Mouse (Mus musculus) lung, adult 2 months (tissue): ENCODE measurements around the gene Oaz1. TPM values are rescaled to one million over a fixed set of nuclear protein-coding genes. Genes with fewer than 3 reads are reported as not detected.

Source experiments
- DNase-seq: peaks from one replicate; pipeline ENCODE4 v3.0.0; 2022
- H3K4me1 ChIP-seq: fragments of 200-500 bp; 2 replicates; pipeline ENCODE4 v1.6.1; 2011; ENCODE audit warnings: low read length; ENCODE audit not compliant: control insufficient read depth, insufficient read depth
- H3K4me3 ChIP-seq: fragments of 200-500 bp; replicated peaks from 2 replicates; pipeline ENCODE3; 2011; ENCODE audit warnings: low read depth, mild to moderate bottlenecking, control low read depth, low read length; ENCODE audit errors: extremely low read depth
- CTCF ChIP-seq: fragments of 200-500 bp; IDR thresholded peaks from 2 replicates; pipeline ENCODE4 v1.5.1; 2011; ENCODE audit warnings: mild to moderate bottlenecking, low read length, control low read depth; ENCODE audit not compliant: insufficient read depth
- POLR2A ChIP-seq: fragments of 200-500 bp; IDR thresholded peaks from 2 replicates; pipeline ENCODE4 v1.6.1; 2011; ENCODE audit warnings: low read depth, mild to moderate bottlenecking, control low read depth, low read length, borderline replicate concordance; ENCODE audit errors: extremely low read depth
- WGBS: fragments of 180-500 bp; shearing (Covaris S2); methylation state at CpG from one replicate; pipeline ENCODE4 v1.1.7; 2018; 5-methylcytosine and 5-hydroxymethylcytosine counted together
- polyA plus RNA-seq: library from polyadenylated mRNA; depleted of rRNA; stranded (reverse); fragments of >200 nt; gene quantifications from 2 replicates; pipeline ENCODE4 v1.2.3, GENCODE M21; 2012

Oaz1 gene
- polyA plus RNA-seq, 1 experiment, result 804 TPM

- 9% methylated on average over 9 of the region's 9 CpGs for WGBS
- TF ChIP-seq POLR2A (no peak), CTCF (no peak)
Observed at GRCm38 (mm10) chr10:80831136-80831535, 4.7 kb downstream of the Oaz1 start.

GRCm38 (mm10) chr10:80832818-80833217 is 6.4 kb downstream of the Oaz1 start:
- Histone ChIP-seq H3K4me1 (no peaks in the 10 kb centered on the region; the same call in 1 of the 2 replicates), H3K4me3 (no peak overlapping the region)
- no peak for DNase-seq
- no peak for TF ChIP-seq CTCF
- no peak for TF ChIP-seq POLR2A
- 68% methylated on average over 7 of the region's 7 CpGs for WGBS

More at GRCm38 (mm10) chr10:80831136-80831535, 4.7 kb downstream of the Oaz1 start:
- DNase-seq, result peak; percentile 59
- no peak overlapping the region for H3K4me3 ChIP-seq
- no peaks in the 10 kb centered on the region; the same call in 1 of the 2 replicates for H3K4me1 ChIP-seq

- TF ChIP-seq CTCF (no peak), POLR2A (no peak)
- 57% methylated on average over 30 of the region's 30 CpGs for WGBS
- DNase-seq, result no peak
- Histone ChIP-seq H3K4me1 (no peaks in the 10 kb centered on the region; the same call in 1 of the 2 replicates), H3K4me3 (no peak overlapping the region)
Observed at GRCm38 (mm10) chr10:80835617-80836016, 9.2 kb downstream of the Oaz1 start.

GRCm38 (mm10) chr10:80836949-80837379 is 10.5 kb downstream of the Oaz1 start:
- Histone ChIP-seq H3K4me3 (no peak overlapping the region), H3K4me1 (no peaks in the 10 kb centered on the region)
- WGBS, result 39% methylated on average over 7 of the region's 7 CpGs
- TF ChIP-seq CTCF, result no peak
- TF ChIP-seq POLR2A, result no peak
- DNase-seq, result no peak

GRCm38 (mm10) chr10:80837827-80838226 is 11.4 kb downstream of the Oaz1 start:
- H3K4me1 ChIP-seq, result no peaks in the 10 kb centered on the region
- TF ChIP-seq POLR2A, result no peak
- TF ChIP-seq CTCF, result no peak
- DNase-seq, result no peak
- H3K4me3 ChIP-seq, result no peak overlapping the region
- 16% methylated on average over 2 of the region's 2 CpGs for WGBS

- TF ChIP-seq POLR2A (no peak), CTCF (no peak)
- Histone ChIP-seq H3K4me3 (no peak overlapping the region), H3K4me1 (no peaks in the 10 kb centered on the region)
- WGBS, result 48% methylated on average over 2 of the region's 2 CpGs
- no peak for DNase-seq
Observed at GRCm38 (mm10) chr10:80838346-80838912, 12.0 kb downstream of the Oaz1 start.

- WGBS, result 52% methylated on average over 6 of the region's 6 CpGs
- H3K4me3 ChIP-seq, result no peak overlapping the region
- TF ChIP-seq POLR2A (no peak), CTCF (no peak)
- no peak for DNase-seq
- no peaks in the 10 kb centered on the region for H3K4me1 ChIP-seq
Observed at GRCm38 (mm10) chr10:80839848-80840247, 13.4 kb downstream of the Oaz1 start.

GRCm38 (mm10) chr10:80841685-80842084 is 15.2 kb downstream of the Oaz1 start:
- WGBS, result 78% methylated on average over 2 of the region's 2 CpGs
- no peaks in the 10 kb centered on the region for H3K4me1 ChIP-seq
- DNase-seq, result no peak
- no peak overlapping the region for H3K4me3 ChIP-seq
- TF ChIP-seq POLR2A (no peak), CTCF (no peak)

GRCm38 (mm10) chr10:80842334-80842733 is 15.9 kb downstream of the Oaz1 start:
- DNase-seq, result no peak
- no peaks in the 10 kb centered on the region for H3K4me1 ChIP-seq
- WGBS, result 81% methylated on average over 15 of the region's 15 CpGs
- no peak overlapping the region for H3K4me3 ChIP-seq
- TF ChIP-seq POLR2A (no peak), CTCF (no peak)

GRCm38 (mm10) chr10:80843087-80843930 is 16.9 kb downstream of the Oaz1 start:
- no peak for TF ChIP-seq POLR2A
- TF ChIP-seq CTCF, result no peak
- no peak for DNase-seq
- Histone ChIP-seq H3K4me3 (no peak overlapping the region), H3K4me1 (no peaks in the 10 kb centered on the region)
- WGBS, result 10% methylated on average over 32 of the region's 32 CpGs
